Mouse (Mus musculus) layer of hippocampus, postnatal 36 days (tissue): ENCODE results near the gene Tbc1d2b. TPM values are rescaled to one million over a fixed set of nuclear protein-coding genes. Genes with fewer than 3 reads are reported as not detected.

Source experiments
- DNase-seq, 2 experiments: peaks; one replicate each; pipeline ENCODE4 v3.0.0; 2022
- total RNA-seq, 2 experiments: library from RNA; stranded (reverse); gene quantifications; 2 replicates each; pipeline ENCODE4 v1.2.3; 2021

Gene Tbc1d2b
- total RNA-seq = 1 to 10 TPM; 9.0 to 9.1 TPM

DNA sequence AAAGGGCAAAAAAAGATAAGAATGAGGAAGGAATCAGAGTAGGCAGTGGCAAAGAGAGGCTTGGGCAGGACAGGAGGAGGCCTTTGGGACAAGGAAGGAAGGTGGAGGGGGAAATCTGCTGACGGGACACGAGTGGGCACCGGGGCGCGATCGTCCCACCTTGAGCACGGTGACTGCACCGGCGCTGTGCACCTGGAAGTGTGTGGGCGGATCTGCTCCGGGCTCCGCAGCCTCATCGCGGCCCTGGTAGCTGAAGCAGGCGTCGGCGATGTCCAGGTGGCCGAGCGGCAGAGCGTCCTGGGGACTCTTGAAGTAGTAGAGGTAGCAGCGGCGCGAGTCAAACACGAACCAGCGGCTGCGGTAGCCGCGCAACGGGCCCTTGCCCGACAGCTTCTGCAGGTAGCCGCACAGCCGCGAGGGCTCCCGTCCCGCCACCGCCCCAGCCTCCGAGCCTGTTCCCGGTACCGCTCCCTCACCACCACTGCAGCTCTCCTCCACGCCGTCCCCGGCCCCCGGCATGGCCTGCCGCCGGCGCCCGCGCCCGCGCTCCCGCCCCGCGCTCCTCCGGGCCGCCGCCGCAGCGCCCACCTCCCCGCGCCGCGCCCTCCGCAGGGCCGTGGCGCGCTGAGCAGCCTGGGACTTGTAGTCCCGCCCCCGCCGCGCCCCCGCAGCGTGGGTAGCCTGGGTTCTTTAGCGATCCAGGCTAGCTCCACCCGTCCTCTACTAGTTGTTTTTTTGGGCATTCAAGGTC lies at the start of gene Tbc1d2b:
Tbc1d2b (minus strand) TSS at position 612 of the 751 bp plus-strand sequence.
- DNase-seq = peak; percentile 68 to 71

DNA sequence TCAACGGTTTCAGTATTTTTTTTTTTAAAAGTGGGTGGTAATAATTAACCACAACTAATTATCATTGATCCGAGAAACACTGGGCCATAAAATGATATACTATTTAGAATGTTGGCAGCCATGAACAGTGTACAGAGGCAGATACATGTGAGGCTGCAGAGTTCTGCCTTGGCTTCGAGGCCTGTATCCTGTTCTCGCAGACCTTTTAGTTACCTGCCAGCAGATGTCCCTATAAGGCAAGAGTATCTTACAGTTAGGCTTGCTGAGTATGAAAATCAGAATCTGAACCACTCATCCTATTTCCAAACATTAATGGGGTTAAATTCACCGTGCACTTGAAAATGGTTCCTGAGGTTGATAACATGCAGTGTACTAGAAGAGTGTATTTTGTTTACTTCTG lies 45.7 kb upstream of the Tbc1d2b start:
- DNase-seq = no peak

GRCm38 (mm10) chr9:90315662-90316061 lies 45.1 kb upstream of the Tbc1d2b start:
- no peak for DNase-seq

DNA sequence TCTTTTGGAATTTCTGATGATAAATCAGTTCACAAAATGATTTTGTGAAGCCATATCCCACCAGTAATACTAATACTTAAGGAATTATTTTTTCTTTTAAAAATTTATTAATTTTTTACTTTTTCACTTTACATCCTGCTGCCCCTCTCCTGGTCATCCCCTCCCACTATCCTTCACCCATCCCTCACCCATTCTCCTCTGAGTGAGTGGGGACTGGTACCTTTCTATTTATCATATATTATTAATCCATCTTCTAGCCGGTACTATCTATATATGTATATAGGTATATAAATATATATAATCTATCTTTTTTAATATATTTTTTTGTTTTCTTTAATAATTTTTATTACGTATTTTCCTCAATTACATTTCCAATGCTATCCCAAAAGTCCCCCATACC lies 33.6 kb upstream of the Tbc1d2b start:
- DNase-seq = no peak

DNA sequence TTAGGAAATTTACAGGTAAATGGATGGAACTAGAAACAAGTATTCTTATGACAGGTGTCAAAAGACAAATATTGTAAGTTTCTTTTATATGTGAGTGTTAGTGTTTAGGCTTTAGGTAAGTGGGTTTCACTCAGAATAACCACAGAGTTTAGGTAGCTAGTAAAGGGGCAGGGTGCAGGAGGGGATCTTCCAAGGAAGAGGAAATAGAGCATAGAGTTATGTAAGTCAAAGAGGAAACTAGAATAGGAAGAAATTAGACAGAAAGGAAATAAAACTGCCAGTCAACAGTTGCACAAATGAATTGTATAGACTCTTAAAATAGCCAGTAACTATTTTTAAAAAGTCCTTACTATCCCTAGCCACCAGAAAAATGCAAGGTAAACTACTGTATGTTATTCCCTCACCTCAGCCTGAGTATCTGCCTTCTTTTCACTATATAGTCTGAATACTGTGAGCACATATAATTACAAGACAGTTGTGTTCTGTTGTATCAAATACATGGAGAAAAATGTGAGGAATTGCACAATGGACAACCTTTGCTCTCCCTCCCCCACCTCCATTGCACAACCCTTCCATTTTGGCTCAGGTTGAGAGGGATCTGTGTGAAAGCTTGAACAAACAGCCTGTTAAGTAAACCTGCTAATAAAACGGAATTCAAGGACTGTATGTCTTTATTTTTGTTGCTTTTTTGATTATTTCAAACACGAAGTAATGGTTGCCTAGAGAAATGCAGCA lies 32.7 kb upstream of the Tbc1d2b start:
- DNase-seq = no peak

DNA sequence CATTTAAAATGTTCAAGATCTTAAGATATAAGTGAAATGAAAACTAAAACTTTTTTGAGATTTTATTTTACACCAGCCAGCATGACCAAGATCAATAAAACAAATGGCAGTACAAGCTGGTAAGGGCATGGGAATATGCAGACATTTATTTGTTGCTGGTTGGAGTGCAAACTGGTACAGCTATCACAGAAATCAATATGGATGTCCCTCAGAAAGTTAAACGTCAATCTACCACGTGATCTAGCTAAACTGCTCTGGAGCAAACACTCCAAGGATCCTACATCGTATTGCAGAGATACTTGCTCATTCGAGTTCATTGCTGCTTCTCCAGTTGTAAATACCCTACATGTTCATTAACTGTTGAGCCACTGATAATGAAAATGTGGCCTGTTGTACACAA lies 32.1 kb upstream of the Tbc1d2b start:
- DNase-seq = no peak

DNA sequence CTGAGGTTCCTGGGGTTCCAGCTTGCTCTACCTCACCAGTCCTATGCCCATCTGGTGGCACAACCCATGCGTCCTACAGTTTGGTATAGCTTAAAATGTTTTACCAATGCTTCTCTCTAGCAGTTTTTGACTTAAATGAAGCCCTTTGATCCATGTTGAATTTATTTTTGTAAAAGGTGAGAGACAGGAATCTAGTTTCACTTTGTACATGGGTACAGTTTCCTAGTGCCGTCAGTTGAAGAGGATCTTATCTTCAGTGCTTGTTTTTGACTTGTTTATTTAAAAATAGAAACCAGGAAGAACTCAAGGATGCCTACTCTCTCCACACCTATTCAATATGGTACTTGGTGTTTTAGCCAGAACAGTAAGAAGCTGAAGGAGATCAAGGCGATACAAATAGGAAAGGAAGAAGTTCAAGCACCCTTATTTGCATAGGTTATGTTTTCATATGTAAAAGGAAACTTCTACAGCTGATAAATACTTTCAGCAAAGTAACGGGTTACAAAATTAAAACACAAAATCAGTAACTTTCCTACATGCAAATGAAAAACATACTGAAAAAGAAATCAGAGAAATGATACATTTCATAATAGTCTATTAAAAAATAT lies 30.6 kb upstream of the Tbc1d2b start:
- no peak for DNase-seq

GRCm38 (mm10) chr9:90297637-90298036 lies 27.0 kb upstream of the Tbc1d2b start:
- no peak for DNase-seq

- DNase-seq = no peak
Measured at GRCm38 (mm10) chr9:90293641-90294398, 23.2 kb upstream of the Tbc1d2b start.

GRCm38 (mm10) chr9:90278397-90278796 lies 7.8 kb upstream of the Tbc1d2b start:
- no peak for DNase-seq

- no peak for DNase-seq
Measured at GRCm38 (mm10) chr9:90277884-90278283, 7.3 kb upstream of the Tbc1d2b start.

- DNase-seq = no peak
Measured at GRCm38 (mm10) chr9:90276779-90277178, 6.2 kb upstream of the Tbc1d2b start.

GRCm38 (mm10) chr9:90275906-90276305 lies 5.3 kb upstream of the Tbc1d2b start:
- no peak for DNase-seq

GRCm38 (mm10) chr9:90275500-90275899 lies 4.9 kb upstream of the Tbc1d2b start:
- no peak for DNase-seq

GRCm38 (mm10) chr9:90274516-90274915 lies 3.9 kb upstream of the Tbc1d2b start:
- DNase-seq = no peak

GRCm38 (mm10) chr9:90272346-90272745 lies 1.7 kb upstream of the Tbc1d2b start:
- DNase-seq = no peak

GRCm38 (mm10) chr9:90271541-90272090 lies 1.0 kb upstream of the Tbc1d2b start:
- no peak for DNase-seq

GRCm38 (mm10) chr9:90270944-90271295 lies 316 bp upstream of the Tbc1d2b start:
- no peak for DNase-seq

GRCm38 (mm10) chr9:90269011-90269681 lies 1.5 kb downstream of the Tbc1d2b start:
- DNase-seq = peak in 1 of 2 experiments; percentile 27

- no peak for DNase-seq
Measured at GRCm38 (mm10) chr9:90266926-90267325, 3.7 kb downstream of the Tbc1d2b start.

DNA sequence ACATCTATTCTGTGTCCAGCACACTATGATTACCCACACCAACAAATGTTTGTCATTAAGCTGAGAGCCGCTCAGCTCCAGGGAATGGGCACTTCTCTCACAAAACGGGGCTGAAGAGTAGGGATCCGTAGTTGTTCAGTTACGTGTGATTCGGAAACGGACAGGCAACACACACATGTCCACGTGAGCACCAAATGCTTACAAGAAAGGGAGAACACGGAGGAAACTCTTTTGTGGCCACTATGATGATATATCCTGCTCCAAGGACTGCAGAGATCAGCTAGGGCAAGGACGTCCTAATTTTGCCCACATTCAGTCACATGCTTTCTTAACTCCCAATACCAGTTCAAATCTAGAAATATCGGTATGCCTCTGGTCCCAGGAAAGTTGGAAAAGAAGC lies 4.5 kb downstream of the Tbc1d2b start:
- no peak for DNase-seq
